Mouse (Mus musculus): ENCODE measurements around the gene Slc44a1. TPM values are rescaled to one million over a fixed set of nuclear protein-coding genes. Genes with fewer than 3 reads are reported as not detected.

Gene Slc44a1
- polyA plus RNA-seq, 1 experiment from 2014 or later = 19.5 TPM

GRCm38 (mm10) chr4:53596063-53596895 is 156.1 kb downstream of the Slc44a1 start:
- no peak overlapping the region for H3K9ac ChIP-seq (ENCODE audit: low read depth, low read length)
- no peak for ATAC-seq (replicated peaks; ENCODE audit: insufficient number of reproducible peaks, low FRiP score, low TSS enrichment)

GRCm38 (mm10) chr4:53600462-53600861 is 160.2 kb downstream of the Slc44a1 start:
- no peak for ATAC-seq (replicated peaks; ENCODE audit: insufficient number of reproducible peaks, low FRiP score, low TSS enrichment)
- H3K27ac ChIP-seq (ENCODE audit: low read depth, low read length) = no peak overlapping the region
- no peak overlapping the region for H3K4me2 ChIP-seq
- no peaks in the 10 kb centered on the region for H3K27me3 ChIP-seq (ENCODE audit: control insufficient read depth, insufficient read depth, low read length)
- H3K9me3 ChIP-seq (replicated peaks; ENCODE audit: control insufficient read depth, low read length) = no peaks in the 10 kb centered on the region
- no peaks in the 10 kb centered on the region for H3K36me3 ChIP-seq (ENCODE audit: control insufficient read depth, insufficient read depth, low read length)
- no peak overlapping the region for H3K9ac ChIP-seq (ENCODE audit: low read depth, low read length)
- WGBS (ENCODE audit: insufficient replicate concordance) = 38% methylated on average over 6 of the region's 6 CpGs
- no peak overlapping the region for H3K4me3 ChIP-seq (ENCODE audit: low read depth, low read length)
- H3K4me1 ChIP-seq (ENCODE audit: control insufficient read depth, insufficient read depth, low read length) = no peaks in the 10 kb centered on the region

More at GRCm38 (mm10) chr4:53596063-53596895, 156.1 kb downstream of the Slc44a1 start:
- Histone ChIP-seq H3K4me3 (ENCODE audit: low read depth, low read length) (no peak overlapping the region), H3K27me3 (ENCODE audit: control insufficient read depth, insufficient read depth, low read length) (no peaks in the 10 kb centered on the region), H3K4me2 (no peak overlapping the region), H3K27ac (ENCODE audit: low read depth, low read length) (no peak overlapping the region), H3K9me3 (replicated peaks; ENCODE audit: control insufficient read depth, low read length) (no peaks in the 10 kb centered on the region), H3K4me1 (ENCODE audit: control insufficient read depth, insufficient read depth, low read length) (no peaks in the 10 kb centered on the region), H3K36me3 (ENCODE audit: control insufficient read depth, insufficient read depth, low read length) (no peaks in the 10 kb centered on the region)
- WGBS (ENCODE audit: insufficient replicate concordance) = 75% methylated on average over 15 of the region's 15 CpGs

- Histone ChIP-seq H3K4me3 (ENCODE audit: low read depth, low read length) (no peak overlapping the region), H3K27ac (ENCODE audit: low read depth, low read length) (no peak overlapping the region), H3K4me1 (ENCODE audit: control insufficient read depth, insufficient read depth, low read length) (no peaks in the 10 kb centered on the region), H3K9ac (ENCODE audit: low read depth, low read length) (no peak overlapping the region), H3K9me3 (replicated peaks; ENCODE audit: control insufficient read depth, low read length) (no peaks in the 10 kb centered on the region), H3K36me3 (ENCODE audit: control insufficient read depth, insufficient read depth, low read length) (no peaks in the 10 kb centered on the region), H3K27me3 (ENCODE audit: control insufficient read depth, insufficient read depth, low read length) (no peaks in the 10 kb centered on the region), H3K4me2 (no peak overlapping the region)
- 75% methylated on average over 5 of the region's 5 CpGs for WGBS (ENCODE audit: insufficient replicate concordance)
- no peak for ATAC-seq (replicated peaks; ENCODE audit: insufficient number of reproducible peaks, low FRiP score, low TSS enrichment)
Measured at GRCm38 (mm10) chr4:53614576-53615225, 174.5 kb downstream of the Slc44a1 start.

GRCm38 (mm10) chr4:53617968-53618367 is 177.8 kb downstream of the Slc44a1 start:
- Histone ChIP-seq H3K4me1 (ENCODE audit: control insufficient read depth, insufficient read depth, low read length) (no peaks in the 10 kb centered on the region), H3K4me3 (ENCODE audit: low read depth, low read length) (no peak overlapping the region), H3K27me3 (ENCODE audit: control insufficient read depth, insufficient read depth, low read length) (no peaks in the 10 kb centered on the region), H3K36me3 (ENCODE audit: control insufficient read depth, insufficient read depth, low read length) (no peaks in the 10 kb centered on the region), H3K9ac (ENCODE audit: low read depth, low read length) (no peak overlapping the region), H3K9me3 (replicated peaks; ENCODE audit: control insufficient read depth, low read length) (no peaks in the 10 kb centered on the region), H3K27ac (ENCODE audit: low read depth, low read length) (no peak overlapping the region), H3K4me2 (no peak overlapping the region)
- 50% methylated on average over 3 of the region's 3 CpGs for WGBS (ENCODE audit: insufficient replicate concordance)
- ATAC-seq (replicated peaks; ENCODE audit: insufficient number of reproducible peaks, low FRiP score, low TSS enrichment) = no peak

GRCm38 (mm10) chr4:53620104-53620503 is 179.9 kb downstream of the Slc44a1 start:
- no peak overlapping the region for H3K4me2 ChIP-seq
- no peaks in the 10 kb centered on the region for H3K9me3 ChIP-seq (replicated peaks; ENCODE audit: control insufficient read depth, low read length)
- H3K27ac ChIP-seq (ENCODE audit: low read depth, low read length) = no peak overlapping the region
- no peak overlapping the region for H3K9ac ChIP-seq (ENCODE audit: low read depth, low read length)
- no peaks in the 10 kb centered on the region for H3K27me3 ChIP-seq (ENCODE audit: control insufficient read depth, insufficient read depth, low read length)
- no peaks in the 10 kb centered on the region for H3K4me1 ChIP-seq (ENCODE audit: control insufficient read depth, insufficient read depth, low read length)
- H3K36me3 ChIP-seq (ENCODE audit: control insufficient read depth, insufficient read depth, low read length) = no peaks in the 10 kb centered on the region
- WGBS (ENCODE audit: insufficient replicate concordance) = 74% methylated on average over 6 of the region's 6 CpGs
- ATAC-seq (replicated peaks; ENCODE audit: insufficient number of reproducible peaks, low FRiP score, low TSS enrichment) = no peak
- no peak overlapping the region for H3K4me3 ChIP-seq (ENCODE audit: low read depth, low read length)

- ATAC-seq (replicated peaks; ENCODE audit: insufficient number of reproducible peaks, low FRiP score, low TSS enrichment) = no peak
- Histone ChIP-seq H3K4me3 (ENCODE audit: low read depth, low read length) (no peak overlapping the region), H3K4me1 (ENCODE audit: control insufficient read depth, insufficient read depth, low read length) (no peaks in the 10 kb centered on the region), H3K27me3 (ENCODE audit: control insufficient read depth, insufficient read depth, low read length) (no peaks in the 10 kb centered on the region), H3K27ac (ENCODE audit: low read depth, low read length) (no peak overlapping the region), H3K9ac (ENCODE audit: low read depth, low read length) (no peak overlapping the region), H3K9me3 (replicated peaks; ENCODE audit: control insufficient read depth, low read length) (no peaks in the 10 kb centered on the region), H3K4me2 (no peak overlapping the region), H3K36me3 (ENCODE audit: control insufficient read depth, insufficient read depth, low read length) (no peaks in the 10 kb centered on the region)
- 65% methylated on average over 6 of the region's 6 CpGs for WGBS (ENCODE audit: insufficient replicate concordance)
Measured at GRCm38 (mm10) chr4:53621084-53621483, 180.9 kb downstream of the Slc44a1 start.

GRCm38 (mm10) chr4:53621490-53621889 is 181.3 kb downstream of the Slc44a1 start:
- ATAC-seq (replicated peaks; ENCODE audit: insufficient number of reproducible peaks, low FRiP score, low TSS enrichment) = no peak
- Histone ChIP-seq H3K4me2 (no peak overlapping the region), H3K27ac (ENCODE audit: low read depth, low read length) (no peak overlapping the region), H3K9ac (ENCODE audit: low read depth, low read length) (no peak overlapping the region), H3K36me3 (ENCODE audit: control insufficient read depth, insufficient read depth, low read length) (no peaks in the 10 kb centered on the region), H3K4me1 (ENCODE audit: control insufficient read depth, insufficient read depth, low read length) (no peaks in the 10 kb centered on the region), H3K27me3 (ENCODE audit: control insufficient read depth, insufficient read depth, low read length) (no peaks in the 10 kb centered on the region), H3K4me3 (ENCODE audit: low read depth, low read length) (no peak overlapping the region), H3K9me3 (replicated peaks; ENCODE audit: control insufficient read depth, low read length) (no peaks in the 10 kb centered on the region)
- WGBS (ENCODE audit: insufficient replicate concordance) = 66% methylated on average over 5 of the region's 5 CpGs

- H3K4me3 ChIP-seq (ENCODE audit: low read depth, low read length) = no peak overlapping the region
- no peak overlapping the region for H3K9ac ChIP-seq (ENCODE audit: low read depth, low read length)
- 72% methylated on average over 1 of the region's 1 CpGs for WGBS (ENCODE audit: insufficient replicate concordance)
- no peak for ATAC-seq (replicated peaks; ENCODE audit: insufficient number of reproducible peaks, low FRiP score, low TSS enrichment)
- H3K27ac ChIP-seq (ENCODE audit: low read depth, low read length) = no peak overlapping the region
- no peaks in the 10 kb centered on the region for H3K36me3 ChIP-seq (ENCODE audit: control insufficient read depth, insufficient read depth, low read length)
- no peak overlapping the region for H3K4me2 ChIP-seq
- H3K9me3 ChIP-seq (replicated peaks; ENCODE audit: control insufficient read depth, low read length) = no peaks in the 10 kb centered on the region
- no peaks in the 10 kb centered on the region for H3K27me3 ChIP-seq (ENCODE audit: control insufficient read depth, insufficient read depth, low read length)
- no peaks in the 10 kb centered on the region; the same call in 1 of the 2 replicates for H3K4me1 ChIP-seq (ENCODE audit: control insufficient read depth, insufficient read depth, low read length)
Measured at GRCm38 (mm10) chr4:53623711-53624110, 183.5 kb downstream of the Slc44a1 start.

Data from heart, embryonic 11.5 days (tissue).